Mouse (Mus musculus) CH12.LX (cell line): ENCODE measurements around the gene Zbtb25. TPM values are rescaled to one million over a fixed set of nuclear protein-coding genes. Genes with fewer than 3 reads are reported as not detected.
A peak's percentile ranks its signal among the peaks of the same experiment; 100 is the strongest.

Experiments used
- DNase-seq: peaks from one replicate; pipeline ENCODE4 v3.0.0-alpha.2; 2013; ENCODE audit errors: extremely low read depth
- H3K27ac ChIP-seq: 2 replicates; pipeline ENCODE4 v1.5.1; 2012; ENCODE audit warnings: low read depth, mild to moderate bottlenecking, control low read depth, moderate library complexity; ENCODE audit not compliant: insufficient read depth
- H3K27me3 ChIP-seq: replicated peaks from 2 replicates; pipeline ENCODE3; 2012; ENCODE audit warnings: inconsistent platforms
- H3K36me3 ChIP-seq, 2 experiments: replicated peaks in 1 of 2; 2 replicates each; pipeline versions ENCODE3 to v1.6.1; 2012; ENCODE audit warnings: inconsistent platforms in 1 of 2, low read length in 1 of 2, mild to moderate bottlenecking in 1 of 2, mixed read lengths in 1 of 2, moderate library complexity in 1 of 2; ENCODE audit not compliant: control insufficient read depth in 1 of 2, insufficient read depth in 1 of 2
- H3K4me1 ChIP-seq, 2 experiments: 2 replicates each; pipeline ENCODE4 v1.6.1; 2012; ENCODE audit warnings: inconsistent platforms in 1 of 2, moderate library complexity in 1 of 2; ENCODE audit not compliant: insufficient read depth in 2 of 2, control insufficient read depth in 1 of 2
- H3K4me2 ChIP-seq: 2 replicates; pipeline ENCODE4 v1.6.1; 2012; ENCODE audit warnings: low read depth, mild to moderate bottlenecking, control low read depth; ENCODE audit not compliant: poor library complexity, insufficient read depth, severe bottlenecking
- H3K4me3 ChIP-seq, 3 experiments: fragments of 150-350 bp in 1 of 3; sonication (generic) in 1 of 3; replicated peaks in 1 of 3; 2 replicates each; pipeline versions ENCODE3 to v1.5.1; 2011 to 2012; ENCODE audit warnings: low read depth in 2 of 3, low read length in 2 of 3, mild to moderate bottlenecking in 2 of 3, moderate library complexity in 2 of 3, control low read depth in 1 of 3, improper control_type of control experiment in 1 of 3, inconsistent platforms in 1 of 3, mixed read lengths in 1 of 3; ENCODE audit not compliant: poor library complexity in 1 of 3
- H3K79me2 ChIP-seq: replicated peaks from 2 replicates; pipeline ENCODE4 v1.6.1; 2012; ENCODE audit warnings: mild to moderate bottlenecking, moderate library complexity; ENCODE audit not compliant: control insufficient read depth, poor library complexity, insufficient read depth, severe bottlenecking; ENCODE audit errors: extremely low read depth
- H3K9ac ChIP-seq: 2 replicates; pipeline ENCODE4 v1.6.1; 2012; ENCODE audit warnings: low read depth, mild to moderate bottlenecking, control low read depth, moderate library complexity; ENCODE audit not compliant: insufficient read depth
- H3K9me3 ChIP-seq: replicated peaks from 2 replicates; pipeline ENCODE3; 2012; ENCODE audit warnings: low read length, inconsistent platforms, mixed read lengths
- BHLHE40 ChIP-seq: IDR thresholded peaks from 2 replicates; pipeline ENCODE4 v1.6.1; 2011; ENCODE audit warnings: mild to moderate bottlenecking, low read depth, low read length, improper control_type of control experiment
- CHD1 ChIP-seq: IDR thresholded peaks from 2 replicates; pipeline ENCODE4 v1.6.1; 2012; ENCODE audit warnings: low read depth, low read length, improper control_type of control experiment, inconsistent platforms
- CHD2 ChIP-seq: IDR thresholded peaks from 2 replicates; pipeline ENCODE4 v1.6.1; 2011; ENCODE audit warnings: low read length, improper control_type of control experiment
- E2F4 ChIP-seq: IDR thresholded peaks from 2 replicates; pipeline ENCODE4 v1.6.1; 2011; ENCODE audit warnings: low read depth, low read length, improper control_type of control experiment; ENCODE audit not compliant: insufficient replicate concordance
- ELF1 ChIP-seq: IDR thresholded peaks from 2 replicates; pipeline ENCODE4 v1.6.1; 2014; ENCODE audit warnings: low read depth, mild to moderate bottlenecking, inconsistent platforms, low read length, improper control_type of control experiment
- EP300 ChIP-seq: IDR thresholded peaks from 2 replicates; pipeline ENCODE4 v1.6.1; 2011; ENCODE audit warnings: low read length, improper control_type of control experiment
- ETS1 ChIP-seq: conservative IDR thresholded peaks from 2 replicates; pipeline ENCODE4 v1.6.1; 2012; ENCODE audit warnings: low read depth, mild to moderate bottlenecking, inconsistent platforms, low read length, improper control_type of control experiment, moderate library complexity
- HCFC1 ChIP-seq: IDR thresholded peaks from 2 replicates; pipeline ENCODE4 v1.6.1; 2012; ENCODE audit warnings: low read depth, mild to moderate bottlenecking, inconsistent platforms, low read length, improper control_type of control experiment
- IRF4 ChIP-seq: IDR thresholded peaks from 2 replicates; pipeline ENCODE4 v1.6.1; 2014; ENCODE audit warnings: low read depth, mild to moderate bottlenecking, inconsistent platforms, low read length, improper control_type of control experiment
- JUN ChIP-seq: IDR thresholded peaks from 2 replicates; pipeline ENCODE4 v1.6.1; 2011; ENCODE audit warnings: low read depth, mild to moderate bottlenecking, low read length, improper control_type of control experiment, moderate library complexity; ENCODE audit not compliant: insufficient read depth
- JUND ChIP-seq: conservative IDR thresholded peaks from 2 replicates; pipeline ENCODE4 v1.6.1; 2011; ENCODE audit warnings: low read depth, low read length, improper control_type of control experiment
- KAT2A ChIP-seq: IDR thresholded peaks from 2 replicates; pipeline ENCODE4 v1.6.1; 2012; ENCODE audit warnings: low read length, improper control_type of control experiment, inconsistent platforms; ENCODE audit not compliant: insufficient replicate concordance
- MAFK ChIP-seq: IDR thresholded peaks from 2 replicates; pipeline ENCODE4 v1.6.1; 2011; ENCODE audit warnings: low read length, improper control_type of control experiment; ENCODE audit not compliant: insufficient replicate concordance
- MAX ChIP-seq: IDR thresholded peaks from 2 replicates; pipeline ENCODE4 v1.6.1; 2011; ENCODE audit warnings: low read length, improper control_type of control experiment
- MAZ ChIP-seq: IDR thresholded peaks from 2 replicates; pipeline ENCODE4 v1.6.1; 2012; ENCODE audit warnings: low read depth, mild to moderate bottlenecking, inconsistent platforms, low read length, improper control_type of control experiment, moderate library complexity
- MEF2A ChIP-seq: IDR thresholded peaks from 2 replicates; pipeline ENCODE4 v1.6.1; 2014; ENCODE audit warnings: low read depth, mild to moderate bottlenecking, inconsistent platforms, low read length, improper control_type of control experiment, borderline replicate concordance
- MXI1 ChIP-seq: IDR thresholded peaks from 2 replicates; pipeline ENCODE4 v1.6.1; 2011; ENCODE audit warnings: mild to moderate bottlenecking, low read depth, low read length, improper control_type of control experiment
- MYC ChIP-seq: IDR thresholded peaks from 2 replicates; pipeline ENCODE4 v1.6.1; 2011; ENCODE audit warnings: low read depth, mild to moderate bottlenecking, improper control_type of control experiment, low read length
- NRF1 ChIP-seq: IDR thresholded peaks from 2 replicates; pipeline ENCODE4 v1.6.1; 2014; ENCODE audit warnings: low read depth, mild to moderate bottlenecking, inconsistent platforms, low read length, improper control_type of control experiment, moderate library complexity
- PAX5 ChIP-seq: IDR thresholded peaks from 2 replicates; pipeline ENCODE4 v1.6.1; 2012; ENCODE audit warnings: low read length, inconsistent platforms, mixed read lengths
- RAD21 ChIP-seq: IDR thresholded peaks from 2 replicates; pipeline ENCODE4 v1.6.1; 2011; ENCODE audit warnings: low read depth, mild to moderate bottlenecking, low read length, improper control_type of control experiment, moderate library complexity
- RCOR1 ChIP-seq: conservative IDR thresholded peaks from 2 replicates; pipeline ENCODE4 v1.6.1; 2012; ENCODE audit warnings: low read depth, mild to moderate bottlenecking, inconsistent platforms, low read length, improper control_type of control experiment
- SIN3A ChIP-seq: IDR thresholded peaks from 2 replicates; pipeline ENCODE4 v1.6.1; 2012; ENCODE audit warnings: low read length, improper control_type of control experiment, inconsistent platforms
- SMC3 ChIP-seq: IDR thresholded peaks from 2 replicates; pipeline ENCODE4 v1.6.1; 2011; ENCODE audit warnings: low read depth, low read length, improper control_type of control experiment
- TBP ChIP-seq: conservative IDR thresholded peaks from 2 replicates; pipeline ENCODE4 v1.6.1; 2011; ENCODE audit warnings: low read depth, low read length, improper control_type of control experiment
- TCF12 ChIP-seq: IDR thresholded peaks from 2 replicates; pipeline ENCODE4 v1.6.1; 2014; ENCODE audit warnings: low read depth, mild to moderate bottlenecking, inconsistent platforms, low read length, improper control_type of control experiment
- UBTF ChIP-seq: IDR thresholded peaks from 2 replicates; pipeline ENCODE4 v1.6.1; 2012; ENCODE audit warnings: low read depth, mild to moderate bottlenecking, inconsistent platforms, low read length, improper control_type of control experiment, moderate library complexity
- USF1 ChIP-seq: IDR thresholded peaks from 2 replicates; pipeline ENCODE4 v1.6.1; 2014; ENCODE audit warnings: low read depth, mild to moderate bottlenecking, inconsistent platforms, low read length, improper control_type of control experiment
- ZKSCAN1 ChIP-seq: IDR thresholded peaks from 2 replicates; pipeline ENCODE4 v1.6.1; 2012; ENCODE audit warnings: low read depth, inconsistent platforms, low read length, improper control_type of control experiment, borderline replicate concordance
- ZMIZ1 ChIP-seq: IDR thresholded peaks from 2 replicates; pipeline ENCODE4 v1.6.1; 2012; ENCODE audit warnings: low read depth, mild to moderate bottlenecking, inconsistent platforms, low read length, improper control_type of control experiment
- dilution Hi-C: fragments of 300-500 bp; cut with MboI; formaldehyde crosslinking; loops from 2 replicates; pipeline ENCODE4 v1.14.3; 2020; ENCODE audit warnings: low sequenced_read_pairs; ENCODE audit not compliant: extremely low pct_unique_long_range_greater_than_20kb, extremely low pct_ligation_motif_present
- in situ Hi-C: fragments of 300-500 bp; cut with MboI; formaldehyde crosslinking; loops from 3 replicates; pipeline ENCODE4 v1.14.3; 2019; ENCODE audit warnings: low sequenced_read_pairs, low pct_ligation_motif_present, low pct_unique_long_range_greater_than_20kb, mixed read lengths
- polyA plus RNA-seq: library from polyadenylated mRNA; unstranded; fragments of >175 nt; gene quantifications from 2 replicates; pipeline ENCODE4 v1.2.1, GENCODE M21; 2012; ENCODE audit warnings: low read depth; ENCODE audit not compliant: insufficient read length
- total RNA-seq, 2 experiments: library from RNA; depleted of rRNA; stranded (reverse); fragments of 300-350 nt in 1 of 2; fragments of >200 nt in 1 of 2; gene quantifications; 2 replicates each; pipeline ENCODE4 v1.2.3; 2012 to 2014

The Zbtb25 gene
- total and polyA plus RNA-seq, 3 experiments: 7.2 to 18.7 (median 7.3) TPM

- peaks cover 3% of the 10 kb centered on the region for H3K9me3 ChIP-seq
- H3K4me1 ChIP-seq: peaks cover 5 to 53% of the 10 kb centered on the region in 2 experiments; a peak in 3 of 4 replicates
- H3K9ac ChIP-seq: peak overlapping the region; percentile 61
- H3K27me3 ChIP-seq: no peaks in the 10 kb centered on the region
- no peak overlapping the region for H3K4me3 ChIP-seq
- H3K27ac ChIP-seq: peak overlapping the region; percentile 85
- TF ChIP-seq PAX5: no peak
- 0 out of 2 replicates have a peak, but pooled peaks have one; percentile 10 for TF ChIP-seq MXI1
- no peak for TF ChIP-seq HCFC1
- no peak for TF ChIP-seq MAX
- no peak for TF ChIP-seq TCF12
- peak; percentile 11; the same call in 1 of the 2 replicates for TF ChIP-seq ELF1
- TF ChIP-seq MAFK: no peak
- TF ChIP-seq USF1: no peak
- no peak for TF ChIP-seq UBTF
- no peak for TF ChIP-seq JUND
- no peak for TF ChIP-seq RAD21
- TF ChIP-seq TBP: peak; percentile 72
- no peak for TF ChIP-seq SIN3A
- TF ChIP-seq ZKSCAN1: no peak
- no peak for TF ChIP-seq RCOR1
- TF ChIP-seq MEF2A: no peak
- no peak for TF ChIP-seq EP300
- peaks cover 77% of the 10 kb centered on the region for H3K79me2 ChIP-seq
- peak overlapping the region; percentile 90 for H3K4me2 ChIP-seq
- dilution Hi-C loops (no loop called here), in situ Hi-C loops (loop anchor here (5.0 kb wide), 2 partner anchors 32 to 92 kb away; no protein-coding TSS in a partner anchor)
- H3K36me3 ChIP-seq: peaks cover 3 to 19% of the 10 kb centered on the region in 2 experiments
- no peak for DNase-seq
These were observed 5.5 kb upstream of the Zbtb25 start for GRCm38 (mm10) chr12:76374911-76375310.

GRCm38 (mm10) chr12:76373991-76374390 is 4.6 kb upstream of the Zbtb25 start:
- TF ChIP-seq BHLHE40: no peak
- no peak for TF ChIP-seq MYC
- TF ChIP-seq PAX5: no peak
- TF ChIP-seq CHD2: no peak
- no peak for TF ChIP-seq SMC3
- TF ChIP-seq MXI1: no peak
- no peak for TF ChIP-seq RCOR1
- no peak for TF ChIP-seq E2F4
- no peak for TF ChIP-seq TCF12
- 0 out of 2 replicates have a peak, but pooled peaks have one; percentile 55 for TF ChIP-seq MEF2A
- no peak; the same call in 1 of the 2 replicates for TF ChIP-seq MAZ
- no peak for TF ChIP-seq ZMIZ1
- no peak for TF ChIP-seq NRF1
- peak; percentile 75 for TF ChIP-seq IRF4
- TF ChIP-seq JUN: peak; percentile 53; the same call in 1 of the 2 replicates
- TF ChIP-seq ZKSCAN1: no peak
- TF ChIP-seq HCFC1: no peak
- TF ChIP-seq SIN3A: no peak
- TF ChIP-seq RAD21: no peak
- TF ChIP-seq ETS1: peak; percentile 34; the same call in 1 of the 2 replicates
- TF ChIP-seq CHD1: no peak
- peak; percentile 14; the same call in 1 of the 2 replicates for TF ChIP-seq EP300
- TF ChIP-seq ELF1: no peak
- TF ChIP-seq KAT2A: no peak
- in situ Hi-C loops: loop anchor here (5.0 kb wide), 2 partner anchors 33 to 93 kb away; no protein-coding TSS in a partner anchor
- Histone ChIP-seq H3K9ac (peak overlapping the region; percentile 61), H3K79me2 (peaks cover 68% of the 10 kb centered on the region), H3K27me3 (no peaks in the 10 kb centered on the region), H3K4me3 (peak overlapping the region in 1 of 3 experiments; percentile 19), H3K36me3 (peaks cover 0 to 13% of the 10 kb centered on the region in 2 experiments), H3K9me3 (peaks cover 3% of the 10 kb centered on the region), H3K4me2 (peak overlapping the region; percentile 90), H3K4me1 (peaks cover 5 to 53% of the 10 kb centered on the region in 2 experiments; a peak in 3 of 4 replicates), H3K27ac (peak overlapping the region; percentile 85)
- dilution Hi-C loops: no loop called here
- no peak for DNase-seq
